Mouse (Mus musculus) urinary bladder, postnatal 14 days (tissue): Measurements from ENCODE around the gene Dnah10.
"Not testable (repeated sequence)": the region's sequence is repeated elsewhere in the genome, so short reads cannot be mapped to it uniquely, and the experiment has no call there.

Source experiments
- DNase-seq: peaks from one replicate; pipeline ENCODE4 v3.0.0; 2021; ENCODE audit warnings: low spot score

Gene Dnah10

GRCm38 (mm10) chr5:124724997-124725396 is at the start of gene Dnah10:
Dnah10 (plus strand) TSS chr5:124725085.
- no peak for DNase-seq

GRCm38 (mm10) chr5:124713741-124714140 is 11.1 kb upstream of the Dnah10 start:
- DNase-seq: no peak

GRCm38 (mm10) chr5:124715135-124715534 is 9.8 kb upstream of the Dnah10 start:
- DNase-seq: no peak

- DNase-seq: no peak
Observed at GRCm38 (mm10) chr5:124717969-124718368, 6.9 kb upstream of the Dnah10 start.

GRCm38 (mm10) chr5:124718396-124718795 is 6.5 kb upstream of the Dnah10 start:
- DNase-seq: no peak

- no peak for DNase-seq
Observed at GRCm38 (mm10) chr5:124723125-124723524, 1.8 kb upstream of the Dnah10 start.

- DNase-seq: no peak
Observed at GRCm38 (mm10) chr5:124729662-124730206, 4.8 kb downstream of the Dnah10 start.

GRCm38 (mm10) chr5:124733961-124734360 is 9.1 kb downstream of the Dnah10 start:
- no peak for DNase-seq

GRCm38 (mm10) chr5:124741898-124742599 is 17.2 kb downstream of the Dnah10 start:
- no peak for DNase-seq

GRCm38 (mm10) chr5:124743841-124744240 is 19.0 kb downstream of the Dnah10 start:
- no peak for DNase-seq

GRCm38 (mm10) chr5:124746220-124746619 is 21.3 kb downstream of the Dnah10 start:
- DNase-seq: no peak

GRCm38 (mm10) chr5:124748296-124748695 is 23.4 kb downstream of the Dnah10 start:
- no peak for DNase-seq

GRCm38 (mm10) chr5:124751656-124752055 is 26.8 kb downstream of the Dnah10 start:
- no peak for DNase-seq

- no peak for DNase-seq
Observed at GRCm38 (mm10) chr5:124761011-124761410, 36.1 kb downstream of the Dnah10 start.

GRCm38 (mm10) chr5:124761787-124762186 is 36.9 kb downstream of the Dnah10 start:
- DNase-seq: no peak

GRCm38 (mm10) chr5:124774552-124774951 is 49.7 kb downstream of the Dnah10 start:
- DNase-seq: no peak

- not testable (repeated sequence) for DNase-seq
Observed at GRCm38 (mm10) chr5:124776289-124776688, 51.4 kb downstream of the Dnah10 start.

- DNase-seq: peak; percentile 43
Observed at GRCm38 (mm10) chr5:124777178-124777709, 52.4 kb downstream of the Dnah10 start.

GRCm38 (mm10) chr5:124779926-124780325 is 55.0 kb downstream of the Dnah10 start:
- DNase-seq: no peak

- DNase-seq: no peak
Observed at GRCm38 (mm10) chr5:124781696-124782095, 56.8 kb downstream of the Dnah10 start.

- DNase-seq: no peak
Observed at GRCm38 (mm10) chr5:124785650-124786049, 60.8 kb downstream of the Dnah10 start.

- no peak for DNase-seq
Observed at GRCm38 (mm10) chr5:124792112-124792511, 67.2 kb downstream of the Dnah10 start.

- DNase-seq: no peak
Observed at GRCm38 (mm10) chr5:124809708-124810366, 85.0 kb downstream of the Dnah10 start.
